Mouse (Mus musculus) heart, embryonic 11.5 days (tissue): ENCODE results near the gene Ncapd3. TPM values are rescaled to one million over a fixed set of nuclear protein-coding genes. Genes with fewer than 3 reads are reported as not detected.
A peak's percentile ranks its signal among the peaks of the same experiment; 100 is the strongest.

Source experiments
- ATAC-seq: fragments of 200-750 bp; cut with Nextera tagmentation; replicated peaks from 2 replicates; pipeline ENCODE4 v1.8.0; 2017; ENCODE audit warnings: moderate library complexity; ENCODE audit not compliant: insufficient number of reproducible peaks, low FRiP score, low TSS enrichment
- H3K27ac ChIP-seq: fragments of 300-500 bp; sonication (generic); 2 replicates; pipeline ENCODE4 v1.5.1; 2014; ENCODE audit warnings: mild to moderate bottlenecking, low read depth, low read length
- H3K27me3 ChIP-seq: fragments of 300-500 bp; sonication (generic); 2 replicates; pipeline ENCODE4 v1.6.1; 2014; ENCODE audit warnings: mild to moderate bottlenecking, low read length, mixed read lengths; ENCODE audit not compliant: control insufficient read depth, insufficient read depth
- H3K36me3 ChIP-seq: fragments of 300-500 bp; sonication (generic); 2 replicates; pipeline ENCODE4 v1.6.1; 2014; ENCODE audit warnings: mild to moderate bottlenecking, low read length, moderate library complexity, mixed read lengths; ENCODE audit not compliant: control insufficient read depth, insufficient read depth
- H3K4me1 ChIP-seq: fragments of 300-500 bp; sonication (generic); 2 replicates; pipeline ENCODE4 v1.6.1; 2014; ENCODE audit warnings: low read length; ENCODE audit not compliant: control insufficient read depth, insufficient read depth
- H3K4me2 ChIP-seq: fragments of 300-500 bp; sonication (generic); 2 replicates; pipeline ENCODE4 v1.6.1; 2014; ENCODE audit warnings: mild to moderate bottlenecking, moderate library complexity
- H3K4me3 ChIP-seq: fragments of 300-500 bp; sonication (generic); 2 replicates; pipeline ENCODE4 v1.5.1; 2014; ENCODE audit warnings: low read depth, low read length
- H3K9ac ChIP-seq: fragments of 300-500 bp; sonication (generic); 2 replicates; pipeline ENCODE4 v1.6.1; 2014; ENCODE audit warnings: mild to moderate bottlenecking, low read depth, low read length, moderate library complexity
- H3K9me3 ChIP-seq: fragments of 300-500 bp; sonication (generic); replicated peaks from 2 replicates; pipeline ENCODE4 v1.6.1; 2016; ENCODE audit warnings: low read length; ENCODE audit not compliant: control insufficient read depth
- WGBS: fragments of 180-500 bp; shearing (Covaris S2); extraction: QIAGEN DNeasy Blood & Tissue Kit; methylation state at CpG from one replicate; pipeline ENCODE4 v1.1.7; 2014; ENCODE audit not compliant: insufficient replicate concordance; 5-methylcytosine and 5-hydroxymethylcytosine counted together
- polyA plus RNA-seq: library from polyadenylated mRNA; unstranded; fragments of >200 nt; fragmentation: Nextera tagmentation; extraction: Ambion mirVana; gene quantifications from 2 replicates; pipeline ENCODE4 v1.2.1, GENCODE M21; 2014

Gene Ncapd3
- polyA plus RNA-seq, 1 experiment from 2014 or later = 23.7 TPM

DNA sequence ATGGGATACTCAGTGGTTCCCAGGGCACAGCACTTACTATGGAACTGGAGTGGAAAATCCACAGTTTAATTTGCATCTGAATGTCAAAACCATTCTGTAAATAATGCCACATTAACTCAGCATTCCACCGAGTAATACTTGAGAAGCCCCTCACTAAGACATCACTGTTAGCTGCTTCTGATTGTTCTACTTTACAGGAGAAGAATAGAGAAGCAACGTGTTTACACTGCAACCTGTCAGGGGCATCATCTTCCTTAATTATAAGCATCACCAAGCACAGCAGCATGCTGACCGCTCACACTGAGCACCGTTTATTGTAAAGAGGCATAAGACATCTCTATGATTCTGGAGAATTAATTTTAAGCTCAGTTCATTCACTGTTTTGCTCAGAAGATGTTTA, 93.0 kb downstream of the Ncapd3 start:
- Histone ChIP-seq H3K4me2 (no peak overlapping the region), H3K9ac (no peak overlapping the region), H3K27ac (no peak overlapping the region), H3K27me3 (no peaks in the 10 kb centered on the region), H3K9me3 (no peaks in the 10 kb centered on the region), H3K4me1 (0 out of 2 replicates have a peak, but pooled peaks cover 3% of the 10 kb centered on the region), H3K36me3 (no peaks in the 10 kb centered on the region), H3K4me3 (no peak overlapping the region)
- no peak for ATAC-seq
- WGBS = 85% methylated on average over 4 of the region's 4 CpGs

DNA sequence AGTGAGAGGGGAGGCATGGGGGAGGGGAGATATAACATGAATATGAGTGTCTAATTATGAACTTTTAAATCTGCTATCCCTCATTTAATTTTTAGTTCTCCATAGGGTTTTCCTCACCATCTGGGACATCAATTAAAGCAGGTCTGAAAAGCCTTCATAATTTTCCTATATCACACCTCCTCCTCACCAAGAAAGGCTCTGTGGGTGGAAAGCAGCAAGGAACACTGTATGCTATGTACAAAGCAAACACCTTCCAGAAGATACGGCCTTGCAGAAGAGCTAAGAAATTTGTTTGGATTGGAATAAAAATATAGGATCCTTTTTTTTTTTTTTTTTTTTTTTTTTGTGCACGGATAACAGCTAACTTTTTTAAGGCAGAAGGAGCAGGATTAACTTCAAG, 94.0 kb downstream of the Ncapd3 start:
- Histone ChIP-seq H3K4me3 (no peak overlapping the region), H3K4me2 (no peak overlapping the region), H3K9ac (no peak overlapping the region), H3K4me1 (0 out of 2 replicates have a peak, but pooled peaks cover 3% of the 10 kb centered on the region), H3K9me3 (no peaks in the 10 kb centered on the region), H3K36me3 (no peaks in the 10 kb centered on the region), H3K27ac (no peak overlapping the region), H3K27me3 (no peaks in the 10 kb centered on the region)
- 74% methylated on average over 2 of the region's 2 CpGs for WGBS
- ATAC-seq = no peak

DNA sequence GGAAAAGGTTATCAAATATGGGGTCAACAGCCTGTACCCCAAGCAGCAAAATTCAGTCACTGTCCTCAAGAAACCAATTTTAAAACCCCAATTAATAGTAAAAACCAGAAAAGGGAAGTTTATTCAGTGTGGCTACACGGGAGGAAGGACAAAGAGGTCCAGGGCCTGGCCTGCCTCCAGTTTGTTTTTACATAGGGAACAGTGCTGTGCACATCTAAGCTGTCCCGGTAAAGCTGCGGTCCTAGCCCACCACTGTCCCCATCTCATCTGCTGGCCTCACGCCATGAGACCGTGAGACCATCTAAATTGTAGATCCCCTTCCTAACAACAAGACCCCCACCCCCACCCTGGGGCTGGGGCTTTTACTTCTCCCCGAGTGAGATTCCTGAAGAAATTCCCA, 95.5 kb downstream of the Ncapd3 start:
- Histone ChIP-seq H3K4me1 (0 out of 2 replicates have a peak, but pooled peaks cover 3% of the 10 kb centered on the region), H3K4me2 (no peak overlapping the region), H3K9me3 (no peaks in the 10 kb centered on the region), H3K9ac (no peak overlapping the region), H3K36me3 (no peaks in the 10 kb centered on the region), H3K27ac (no peak overlapping the region), H3K4me3 (no peak overlapping the region), H3K27me3 (no peaks in the 10 kb centered on the region)
- 68% methylated on average over 6 of the region's 6 CpGs for WGBS
- ATAC-seq = no peak

DNA sequence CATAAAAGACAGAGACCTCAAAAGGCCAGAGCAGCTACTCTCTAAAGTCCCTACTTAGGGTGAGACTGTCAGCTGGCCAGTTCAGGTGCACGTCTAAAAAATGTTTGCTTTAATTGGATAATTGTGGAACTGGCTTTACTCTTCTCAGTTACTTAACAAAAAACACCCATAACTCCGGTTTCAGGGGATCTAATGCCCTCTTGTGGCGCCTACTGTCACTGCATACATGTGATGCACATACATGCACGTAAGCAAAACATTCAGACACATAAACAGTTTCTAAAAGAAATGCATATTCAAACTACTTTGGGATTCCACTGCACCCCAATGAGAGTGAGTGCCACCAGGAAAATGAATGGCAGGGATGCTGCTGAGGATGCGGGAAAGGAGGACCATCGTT, 96.6 kb downstream of the Ncapd3 start:
- Histone ChIP-seq H3K9me3 (no peaks in the 10 kb centered on the region), H3K4me3 (no peak overlapping the region), H3K4me2 (no peak overlapping the region), H3K27ac (no peak overlapping the region), H3K4me1 (0 out of 2 replicates have a peak, but pooled peaks cover 3% of the 10 kb centered on the region), H3K36me3 (no peaks in the 10 kb centered on the region), H3K9ac (no peak overlapping the region), H3K27me3 (no peaks in the 10 kb centered on the region)
- no peak for ATAC-seq
- WGBS = 82% methylated on average over 6 of the region's 6 CpGs

DNA sequence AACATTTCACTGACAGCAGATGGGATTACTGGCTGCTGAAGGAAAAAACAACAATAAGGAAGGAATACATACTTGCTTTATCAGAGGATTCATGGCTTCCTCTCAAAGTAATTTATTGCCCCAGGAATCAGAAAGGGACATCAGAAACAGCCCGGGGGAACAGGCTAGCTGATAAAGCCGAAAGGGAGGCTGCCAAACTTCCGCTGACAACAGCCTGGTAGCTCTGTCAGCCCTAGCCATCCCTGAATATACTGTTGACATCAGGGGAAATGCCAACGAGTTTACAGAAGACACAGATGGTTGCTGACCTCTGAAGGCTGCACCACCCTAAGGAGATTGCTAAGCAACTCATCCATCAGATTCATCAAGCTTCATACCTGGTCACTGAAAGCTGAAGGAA, 98.7 kb downstream of the Ncapd3 start:
- 0 out of 2 replicates have a peak, but pooled peaks cover 3% of the 10 kb centered on the region for H3K4me1 ChIP-seq
- no peaks in the 10 kb centered on the region for H3K9me3 ChIP-seq
- 54% methylated on average over 4 of the region's 4 CpGs for WGBS
- H3K4me3 ChIP-seq = no peak overlapping the region
- no peaks in the 10 kb centered on the region for H3K27me3 ChIP-seq
- no peak overlapping the region for H3K27ac ChIP-seq
- no peaks in the 10 kb centered on the region for H3K36me3 ChIP-seq
- H3K4me2 ChIP-seq = no peak overlapping the region
- no peak overlapping the region for H3K9ac ChIP-seq
- ATAC-seq = no peak

DNA sequence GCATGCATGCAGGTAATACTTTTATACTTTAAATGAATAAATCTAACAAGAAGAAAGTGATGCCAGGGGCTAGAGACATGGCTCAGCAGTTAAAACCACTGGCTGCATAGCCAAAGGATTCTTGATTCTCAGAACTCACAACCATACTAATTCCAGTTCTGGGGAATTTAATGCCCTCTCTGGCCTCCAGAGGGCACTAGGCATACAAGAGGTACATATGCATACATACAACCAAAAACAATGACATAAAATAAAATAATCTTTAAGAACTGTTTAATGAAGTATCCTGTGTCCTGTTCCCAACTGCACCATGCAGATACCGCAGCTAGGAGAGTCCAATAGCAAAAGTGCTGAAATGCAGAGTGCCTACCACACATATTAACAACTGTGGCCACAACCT, 104.4 kb downstream of the Ncapd3 start:
- Histone ChIP-seq H3K4me3 (no peak overlapping the region), H3K4me1 (0 out of 2 replicates have a peak, but pooled peaks cover 3% of the 10 kb centered on the region), H3K27ac (no peak overlapping the region), H3K9ac (no peak overlapping the region), H3K36me3 (no peaks in the 10 kb centered on the region), H3K4me2 (no peak overlapping the region), H3K9me3 (no peaks in the 10 kb centered on the region), H3K27me3 (no peaks in the 10 kb centered on the region)
- ATAC-seq = no peak
- WGBS = 64% methylated on average over 1 of the region's 1 CpGs

DNA sequence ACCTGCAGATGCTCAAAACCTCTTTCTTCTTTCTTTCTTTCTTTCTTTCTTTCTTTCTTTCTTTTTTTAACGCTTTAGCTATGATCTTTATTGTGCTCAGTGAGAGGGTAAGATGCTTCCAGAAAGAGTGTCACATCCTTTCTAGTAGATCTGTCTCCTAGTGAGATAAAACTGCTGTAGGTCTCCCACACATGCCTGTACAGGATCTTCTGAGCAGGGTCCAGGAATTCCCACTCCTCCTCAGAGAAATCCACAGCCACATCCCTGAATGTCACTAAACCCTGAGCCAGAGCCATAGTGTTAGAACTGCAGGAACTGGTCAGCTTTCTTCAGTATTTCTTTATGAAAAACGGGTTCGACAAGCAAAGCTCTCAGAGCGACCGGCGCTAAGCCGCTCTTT, 105.4 kb downstream of the Ncapd3 start:
- H3K4me3 ChIP-seq = no peak overlapping the region
- no peaks in the 10 kb centered on the region for H3K27me3 ChIP-seq
- H3K9me3 ChIP-seq = no peaks in the 10 kb centered on the region
- no peak overlapping the region for H3K9ac ChIP-seq
- no peak overlapping the region for H3K4me2 ChIP-seq
- 87% methylated on average over 7 of the region's 7 CpGs for WGBS
- H3K4me1 ChIP-seq = 0 out of 2 replicates have a peak, but pooled peaks cover 3% of the 10 kb centered on the region
- H3K36me3 ChIP-seq = no peaks in the 10 kb centered on the region
- ATAC-seq = no peak
- no peak overlapping the region for H3K27ac ChIP-seq

DNA sequence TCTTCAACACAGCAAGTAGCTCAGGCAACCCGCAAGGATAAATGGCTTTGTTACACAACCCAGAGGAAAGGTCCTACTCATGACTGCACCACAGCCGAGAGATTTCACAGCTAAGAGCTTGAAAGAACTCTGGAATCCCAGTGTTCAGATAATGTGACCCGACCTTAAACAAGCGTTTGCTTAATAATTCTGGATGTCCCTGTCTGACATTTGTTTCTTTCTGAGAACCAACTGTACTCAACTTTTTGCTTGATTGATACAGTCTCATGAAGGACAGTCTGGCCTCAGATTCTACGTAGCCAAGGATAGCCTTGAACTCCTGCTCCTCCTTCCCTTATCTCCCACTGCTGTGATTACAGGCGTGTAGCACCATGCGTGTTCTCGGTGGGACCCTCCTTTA, 106.7 kb downstream of the Ncapd3 start:
- H3K4me1 ChIP-seq = peaks cover 12% of the 10 kb centered on the region
- no peak for ATAC-seq
- no peak overlapping the region for H3K9ac ChIP-seq
- no peak overlapping the region for H3K4me3 ChIP-seq
- WGBS = 67% methylated on average over 8 of the region's 8 CpGs
- H3K27me3 ChIP-seq = no peaks in the 10 kb centered on the region
- H3K27ac ChIP-seq = no peak overlapping the region
- no peak overlapping the region for H3K4me2 ChIP-seq
- no peaks in the 10 kb centered on the region for H3K9me3 ChIP-seq
- no peaks in the 10 kb centered on the region for H3K36me3 ChIP-seq

DNA sequence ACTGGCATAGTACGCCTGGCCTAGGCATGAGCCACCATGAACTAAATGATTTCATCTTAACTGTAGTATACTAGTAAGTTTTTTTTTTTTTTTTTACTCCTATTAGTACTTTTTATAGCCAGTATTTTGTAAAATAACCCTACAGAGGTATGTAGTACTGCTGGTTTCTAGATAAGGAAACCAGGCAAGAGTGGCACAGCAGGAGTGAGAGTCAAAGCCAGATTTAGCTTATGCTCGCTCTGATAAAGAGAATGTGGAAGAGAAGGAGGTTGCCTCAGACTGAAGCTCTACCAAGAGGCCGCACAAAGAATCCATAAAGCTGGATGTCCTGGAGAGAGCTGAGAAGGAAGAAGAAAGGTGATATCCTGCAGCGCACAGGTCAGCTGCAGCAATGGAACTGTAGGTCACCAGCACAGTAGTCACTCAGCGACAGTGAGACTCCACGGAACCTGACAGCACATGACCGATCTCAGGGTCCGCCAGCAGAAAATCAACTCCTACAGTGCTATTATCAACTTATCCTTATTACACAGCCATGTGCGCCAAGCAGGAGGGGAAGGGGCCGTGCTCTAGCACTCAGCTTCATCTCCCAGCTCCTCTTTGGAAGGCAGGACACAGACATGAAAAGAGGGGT, 110.6 kb downstream of the Ncapd3 start:
- ATAC-seq = no peak
- peak overlapping the region; percentile 36; the same call in 1 of the 2 replicates for H3K27ac ChIP-seq

More for the DNA sequence above, 110.6 kb downstream of the Ncapd3 start:
- Histone ChIP-seq H3K4me2 (no peak overlapping the region), H3K9me3 (no peaks in the 10 kb centered on the region), H3K27me3 (no peaks in the 10 kb centered on the region), H3K36me3 (no peaks in the 10 kb centered on the region), H3K4me3 (no peak overlapping the region), H3K9ac (no peak overlapping the region), H3K4me1 (peaks cover 18% of the 10 kb centered on the region)
- WGBS = 79% methylated on average over 10 of the region's 10 CpGs
